Mouse (Mus musculus) hindbrain, embryonic 13.5 days (tissue): ENCODE data around the gene Chchd6. TPM values are rescaled to one million over a fixed set of nuclear protein-coding genes. Genes with fewer than 3 reads are reported as not detected.

Source experiments
- ATAC-seq: fragments of 200-750 bp; cut with Nextera tagmentation; 2 replicates; pipeline ENCODE4 v1.8.0; 2017; ENCODE audit warnings: moderate TSS enrichment; ENCODE audit not compliant: low FRiP score
- H3K27ac ChIP-seq: fragments of 300-500 bp; sonication (generic); 2 replicates; pipeline ENCODE4 v1.5.1; 2015; ENCODE audit warnings: inconsistent platforms, mild to moderate bottlenecking, moderate library complexity
- H3K27me3 ChIP-seq: fragments of 300-500 bp; sonication (generic); 2 replicates; pipeline ENCODE4 v1.6.1; 2015; ENCODE audit warnings: mild to moderate bottlenecking, inconsistent platforms
- H3K36me3 ChIP-seq: fragments of 300-500 bp; sonication (generic); 2 replicates; pipeline ENCODE4 v1.6.1; 2015; ENCODE audit warnings: mild to moderate bottlenecking, inconsistent platforms
- H3K4me1 ChIP-seq: fragments of 300-500 bp; sonication (generic); replicated peaks from 2 replicates; pipeline ENCODE4 v1.6.1; 2015; ENCODE audit warnings: inconsistent platforms
- H3K4me2 ChIP-seq: fragments of 300-500 bp; sonication (generic); 2 replicates; pipeline ENCODE4 v1.6.1; 2015; ENCODE audit warnings: inconsistent platforms, mild to moderate bottlenecking, moderate library complexity
- H3K4me3 ChIP-seq: fragments of 300-500 bp; sonication (generic); 2 replicates; pipeline ENCODE4 v1.5.1; 2015; ENCODE audit warnings: mild to moderate bottlenecking, inconsistent platforms
- H3K9ac ChIP-seq: fragments of 300-500 bp; sonication (generic); 2 replicates; pipeline ENCODE4 v1.6.1; 2015; ENCODE audit warnings: mild to moderate bottlenecking, inconsistent platforms
- H3K9me3 ChIP-seq: fragments of 300-500 bp; sonication (generic); 2 replicates; pipeline ENCODE4 v1.6.1; 2016; ENCODE audit warnings: inconsistent platforms
- WGBS: fragments of 180-500 bp; shearing (Covaris S2); methylation state at CpG from one replicate; pipeline ENCODE4 v1.1.7; 2015; 5-methylcytosine and 5-hydroxymethylcytosine counted together
- polyA plus RNA-seq: library from polyadenylated mRNA; unstranded; fragments of >200 nt; fragmentation: Nextera tagmentation; extraction: Ambion mirVana; gene quantifications from 2 replicates; pipeline ENCODE4 v1.2.1, GENCODE M21; 2015

Gene Chchd6
- polyA plus RNA-seq, 1 experiment from 2014 or later: 126 TPM

DNA sequence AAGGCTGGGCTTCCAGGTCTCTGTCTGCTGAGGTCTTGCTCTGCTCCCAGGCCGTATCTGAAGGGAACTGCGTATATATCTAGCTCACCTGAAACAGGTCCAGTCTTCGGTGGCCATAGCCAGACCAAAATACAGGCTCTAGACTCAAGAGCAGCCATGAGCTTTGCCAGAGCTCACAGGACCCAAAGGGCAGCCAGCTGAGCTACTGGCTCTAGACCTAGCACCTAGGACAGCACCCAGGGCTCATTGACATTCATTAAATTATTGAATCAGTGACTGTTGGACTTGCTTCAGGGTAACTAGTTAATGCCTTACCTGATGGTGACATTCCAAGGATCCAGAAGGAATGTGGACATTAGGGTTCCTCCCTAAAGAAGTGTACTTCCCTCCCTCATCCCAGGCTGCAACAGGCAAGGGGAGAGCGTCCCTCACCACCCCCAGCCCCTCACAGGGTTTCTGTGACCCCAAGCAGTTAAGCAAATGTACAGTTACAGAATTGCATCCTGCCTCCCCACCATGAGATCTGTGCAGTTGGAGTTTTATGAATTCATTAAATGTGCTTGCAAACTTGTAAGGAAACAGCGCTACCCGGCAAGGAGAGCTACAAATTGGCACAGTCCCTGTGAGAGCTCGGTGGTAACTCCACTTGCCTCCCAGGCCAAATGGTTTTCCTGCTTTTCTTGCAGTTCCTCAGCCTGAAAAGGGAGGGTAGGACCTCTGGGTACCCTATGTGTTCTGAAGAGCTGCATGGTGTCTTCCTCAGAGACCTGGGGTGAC, 19.3 kb upstream of the Chchd6 start:
- Histone ChIP-seq H3K4me1 (peaks cover 30% of the 10 kb centered on the region), H3K36me3 (no peaks in the 10 kb centered on the region), H3K27ac (peak overlapping the region; percentile 96), H3K9ac (peak overlapping the region; percentile 56), H3K4me3 (no peak overlapping the region), H3K4me2 (no peak overlapping the region), H3K9me3 (no peaks in the 10 kb centered on the region), H3K27me3 (no peaks in the 10 kb centered on the region)
- 75% methylated on average over 7 of the region's 7 CpGs for WGBS
- ATAC-seq: no peak

DNA sequence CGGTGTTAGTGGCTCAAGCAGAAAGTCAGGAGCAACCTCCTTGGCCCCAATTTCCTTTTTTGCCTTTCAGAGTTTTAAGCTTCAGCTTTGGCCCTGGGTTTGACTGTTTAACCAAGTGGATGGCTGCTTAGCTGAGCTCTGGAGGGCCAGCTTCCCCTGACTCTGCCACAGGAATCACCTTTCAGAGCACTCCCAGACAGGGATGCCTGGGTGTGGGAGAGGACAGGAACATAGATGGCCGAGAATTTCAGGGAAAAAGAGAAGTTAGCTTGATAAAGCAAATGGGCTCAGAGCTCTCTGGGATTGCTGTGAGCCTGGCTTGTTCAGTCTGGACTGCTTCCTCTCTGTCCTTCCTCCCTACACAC, 18.6 kb upstream of the Chchd6 start:
- Histone ChIP-seq H3K36me3 (no peaks in the 10 kb centered on the region), H3K9me3 (no peaks in the 10 kb centered on the region), H3K27me3 (no peaks in the 10 kb centered on the region), H3K4me1 (peaks cover 30% of the 10 kb centered on the region), H3K4me3 (no peak overlapping the region), H3K4me2 (no peak overlapping the region), H3K27ac (peak overlapping the region; percentile 96), H3K9ac (peak overlapping the region; percentile 56)
- whole genome bisulfite sequencing: 24% methylated on average over 2 of the region's 2 CpGs
- ATAC-seq: peak; percentile 55

DNA sequence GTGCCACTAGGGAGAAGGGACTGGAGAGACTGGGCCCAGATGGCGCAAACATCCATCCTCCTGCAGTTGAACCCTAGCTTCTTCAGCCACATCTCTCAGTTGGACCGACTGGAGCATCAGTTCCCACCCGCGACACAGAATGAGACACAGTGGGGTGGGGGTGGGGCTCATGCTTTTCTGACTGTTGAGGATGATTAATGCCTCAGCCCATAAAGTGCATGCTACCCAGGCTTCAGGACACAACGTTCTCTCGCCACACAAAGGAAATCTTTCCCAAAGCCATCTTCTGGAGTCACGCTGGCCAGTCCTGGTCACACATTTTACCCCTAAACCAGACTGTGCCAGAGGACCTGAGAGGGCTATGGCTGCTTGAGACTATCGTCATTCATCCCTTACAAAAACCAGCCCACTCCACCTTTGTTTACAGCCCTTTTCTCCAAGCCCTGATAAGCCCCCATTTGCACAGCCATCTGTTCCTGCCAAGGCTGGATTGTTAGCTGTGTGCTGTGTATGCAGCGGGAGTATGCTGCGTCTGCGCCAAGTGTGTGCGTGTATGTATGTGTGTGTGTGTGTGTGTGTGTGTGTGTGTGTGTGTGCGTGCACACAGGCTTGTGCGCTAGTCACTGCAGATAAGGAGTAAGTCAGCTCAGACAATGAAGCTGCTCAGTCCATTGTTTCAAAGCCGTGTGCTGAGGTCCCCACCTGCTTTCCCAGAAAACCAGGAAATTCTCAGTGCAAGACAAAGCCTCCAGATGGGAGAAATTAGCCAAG, 18.1 kb upstream of the Chchd6 start:
- Histone ChIP-seq H3K27ac (peak overlapping the region; percentile 96), H3K9ac (peak overlapping the region; percentile 56), H3K4me2 (no peak overlapping the region), H3K36me3 (no peaks in the 10 kb centered on the region), H3K4me3 (no peak overlapping the region), H3K4me1 (peaks cover 30% of the 10 kb centered on the region), H3K9me3 (no peaks in the 10 kb centered on the region), H3K27me3 (no peaks in the 10 kb centered on the region)
- WGBS: 22% methylated on average over 15 of the region's 15 CpGs
- ATAC-seq: peak; percentile 94

DNA sequence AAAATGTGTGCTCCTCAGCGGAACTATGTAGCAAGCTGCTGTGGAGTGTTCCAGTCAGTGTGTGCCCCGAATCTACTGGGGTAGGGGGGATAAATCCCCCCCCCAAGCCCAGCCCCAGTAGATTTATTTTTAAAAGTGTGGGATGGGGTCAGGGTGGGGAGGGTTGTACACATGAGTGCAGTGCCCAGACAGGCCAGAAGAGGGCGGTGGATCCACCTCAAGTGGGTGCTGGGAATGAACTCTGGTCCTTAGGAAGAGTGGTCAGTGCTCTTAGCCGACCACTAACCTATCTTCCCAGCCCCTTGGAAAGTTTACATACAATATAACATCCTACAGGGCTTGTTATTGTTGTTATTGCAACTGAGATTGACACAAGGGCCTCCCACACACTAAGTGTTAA, 12.5 kb upstream of the Chchd6 start:
- H3K9me3 ChIP-seq: no peaks in the 10 kb centered on the region
- no peaks in the 10 kb centered on the region for H3K27me3 ChIP-seq
- H3K4me2 ChIP-seq: no peak overlapping the region
- ATAC-seq: no peak
- WGBS: 52% methylated on average over 4 of the region's 4 CpGs
- peaks cover 2% of the 10 kb centered on the region for H3K4me1 ChIP-seq
- H3K9ac ChIP-seq: no peak overlapping the region
- no peak overlapping the region for H3K4me3 ChIP-seq
- no peak overlapping the region for H3K27ac ChIP-seq
- H3K36me3 ChIP-seq: no peaks in the 10 kb centered on the region

DNA sequence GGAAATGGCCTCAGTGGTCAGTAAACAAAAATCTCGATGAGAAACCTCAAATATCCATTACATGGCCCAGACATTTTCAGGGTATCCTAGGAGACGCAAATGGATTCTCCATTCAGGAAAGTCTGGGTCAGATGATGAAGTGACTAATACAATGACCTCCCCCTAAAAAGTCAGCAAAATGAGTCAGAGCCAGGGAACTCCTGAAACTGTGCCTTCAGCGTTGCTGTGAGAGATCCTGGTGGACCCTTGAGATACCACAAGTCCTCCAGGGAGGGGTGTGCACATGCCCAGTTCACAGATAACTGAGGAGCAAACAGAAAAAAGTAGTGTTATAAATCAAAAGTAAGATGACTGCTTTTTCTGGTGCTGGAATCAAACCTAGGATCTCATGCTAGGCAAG, 10.6 kb upstream of the Chchd6 start:
- Histone ChIP-seq H3K27ac (no peak overlapping the region), H3K4me3 (no peak overlapping the region), H3K9ac (no peak overlapping the region), H3K9me3 (no peaks in the 10 kb centered on the region), H3K4me1 (no peaks in the 10 kb centered on the region), H3K27me3 (no peaks in the 10 kb centered on the region), H3K36me3 (no peaks in the 10 kb centered on the region), H3K4me2 (no peak overlapping the region)
- 51% methylated on average over 3 of the region's 3 CpGs for WGBS
- no peak for ATAC-seq

DNA sequence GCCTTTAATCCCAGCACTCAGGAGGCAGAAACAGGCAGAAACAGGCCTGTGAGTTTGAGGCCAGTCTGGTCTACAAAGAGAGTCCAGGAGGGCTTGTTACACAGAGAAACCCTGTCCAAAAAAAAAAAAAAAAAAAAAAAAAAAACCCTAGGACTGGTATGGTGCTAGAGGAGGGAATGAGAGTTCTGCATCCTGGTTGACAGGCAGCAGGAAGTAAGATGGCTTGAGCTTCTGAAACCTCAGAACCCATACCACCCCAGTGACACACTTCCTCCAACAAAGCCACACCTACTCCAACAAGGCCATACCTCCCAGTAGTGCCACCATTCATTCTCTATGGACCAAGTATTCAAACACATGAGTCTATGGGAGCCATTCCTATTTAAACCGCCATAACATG, 1.1 kb upstream of the Chchd6 start:
- no peak for ATAC-seq
- no peak overlapping the region for H3K4me3 ChIP-seq
- WGBS: 97% methylated on average over 1 of the region's 1 CpGs
- H3K9ac ChIP-seq: no peak overlapping the region
- no peak overlapping the region for H3K27ac ChIP-seq
- no peak overlapping the region for H3K4me2 ChIP-seq
- H3K27me3 ChIP-seq: no peaks in the 10 kb centered on the region
- H3K4me1 ChIP-seq: peaks cover 9% of the 10 kb centered on the region
- H3K9me3 ChIP-seq: peaks cover 4% of the 10 kb centered on the region; the same call in 1 of the 2 replicates
- H3K36me3 ChIP-seq: no peaks in the 10 kb centered on the region

DNA sequence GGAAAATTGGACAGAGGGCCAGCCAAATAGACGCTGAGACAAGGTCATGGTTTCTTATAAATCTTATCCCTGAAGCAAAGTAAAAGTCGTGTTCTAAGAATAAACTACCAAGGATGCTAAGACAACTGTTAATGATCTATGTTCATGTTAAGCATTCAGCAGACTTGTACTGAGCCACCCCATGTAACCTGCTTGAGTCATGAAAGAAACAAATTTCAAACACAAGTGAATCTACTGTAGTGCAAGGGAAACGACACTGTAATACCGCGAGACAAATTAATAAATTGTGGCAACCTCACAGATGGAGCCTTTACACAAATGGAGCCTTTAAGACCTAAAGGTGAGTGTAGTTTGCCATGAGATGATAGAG, 310 bp upstream of the Chchd6 start:
- peaks cover 9% of the 10 kb centered on the region for H3K4me1 ChIP-seq
- H3K27me3 ChIP-seq: no peaks in the 10 kb centered on the region
- ATAC-seq: peak; percentile 58

DNA sequence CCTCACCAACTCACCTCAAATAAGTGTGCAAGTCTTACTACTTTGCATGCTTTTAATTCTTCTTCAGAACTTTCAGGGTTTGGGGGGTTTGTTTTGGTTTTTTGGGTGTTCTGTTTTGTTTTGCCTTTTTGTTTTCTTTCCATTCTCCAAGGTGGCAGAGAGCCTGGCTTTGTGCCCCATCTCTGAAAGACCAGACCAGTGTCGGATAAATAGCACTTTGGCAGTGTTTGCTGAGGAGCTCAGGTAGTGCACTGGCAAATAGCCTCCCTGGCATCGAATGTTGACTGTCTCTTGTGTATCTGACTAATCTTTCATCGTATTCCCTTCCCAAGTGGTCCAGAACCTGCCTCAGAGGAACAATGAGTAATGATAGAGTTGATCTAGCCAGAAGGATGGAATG, 3.4 kb downstream of the Chchd6 start:
- Histone ChIP-seq H3K27ac (no peak overlapping the region), H3K4me2 (no peak overlapping the region), H3K9ac (no peak overlapping the region), H3K27me3 (no peaks in the 10 kb centered on the region), H3K9me3 (no peaks in the 10 kb centered on the region), H3K4me3 (no peak overlapping the region), H3K36me3 (no peaks in the 10 kb centered on the region), H3K4me1 (peaks cover 9% of the 10 kb centered on the region)
- 87% methylated on average over 3 of the region's 3 CpGs for WGBS
- ATAC-seq: no peak

More for the DNA sequence above, 310 bp upstream of the Chchd6 start:
- no peak overlapping the region for H3K9ac ChIP-seq
- H3K9me3 ChIP-seq: peaks cover 4% of the 10 kb centered on the region; the same call in 1 of the 2 replicates
- WGBS: 23% methylated on average over 5 of the region's 5 CpGs
- no peak overlapping the region for H3K27ac ChIP-seq
- H3K4me3 ChIP-seq: peak overlapping the region; percentile 73
- no peaks in the 10 kb centered on the region for H3K36me3 ChIP-seq
- H3K4me2 ChIP-seq: peak overlapping the region; percentile 70

DNA sequence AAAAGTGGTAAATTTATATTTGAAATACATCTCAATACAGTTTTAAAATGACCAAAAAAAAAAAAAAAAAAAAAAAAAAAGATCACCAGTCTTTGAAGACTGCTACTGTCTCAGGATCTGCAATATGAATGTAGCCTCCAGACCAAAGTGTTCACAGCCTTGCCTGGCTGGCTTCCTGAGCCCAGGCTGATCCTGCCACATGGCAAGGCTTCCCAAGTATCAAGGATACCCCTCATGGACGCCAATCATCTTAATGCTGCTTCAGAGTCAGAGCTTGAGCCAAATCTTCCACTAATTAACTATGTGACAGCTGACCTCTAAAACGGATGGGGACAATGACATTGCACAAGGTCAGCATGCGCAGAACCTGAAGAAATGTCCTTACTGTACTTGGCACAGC, 3.9 kb downstream of the Chchd6 start:
- no peaks in the 10 kb centered on the region for H3K27me3 ChIP-seq
- H3K4me2 ChIP-seq: no peak overlapping the region
- no peak overlapping the region for H3K27ac ChIP-seq
- no peak overlapping the region for H3K4me3 ChIP-seq
- WGBS: 80% methylated on average over 3 of the region's 3 CpGs
- no peaks in the 10 kb centered on the region for H3K36me3 ChIP-seq
- no peak overlapping the region for H3K9ac ChIP-seq
- ATAC-seq: no peak
- peaks cover 9% of the 10 kb centered on the region for H3K4me1 ChIP-seq
- H3K9me3 ChIP-seq: no peaks in the 10 kb centered on the region

DNA sequence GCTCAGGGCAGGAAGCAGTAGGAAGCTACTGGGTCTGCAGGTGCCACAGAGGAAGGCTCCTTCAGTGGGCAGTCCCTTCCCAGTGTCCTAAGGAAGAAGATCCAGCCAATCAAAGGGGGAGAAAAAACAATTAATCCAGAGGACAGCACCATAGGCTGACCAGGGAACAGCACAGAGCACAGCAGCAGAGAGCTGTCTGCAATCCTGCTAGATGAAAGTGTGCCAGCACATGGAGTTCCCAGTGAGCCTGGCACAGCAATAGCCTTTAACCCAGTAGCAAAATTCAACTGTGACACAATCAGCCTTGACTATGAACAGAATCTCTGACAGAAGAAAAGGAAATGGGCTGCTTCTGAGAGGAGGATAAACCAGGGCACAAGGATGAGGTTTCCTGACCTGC, 9.8 kb downstream of the Chchd6 start:
- no peak for ATAC-seq
- Histone ChIP-seq H3K4me3 (no peak overlapping the region), H3K9me3 (no peaks in the 10 kb centered on the region), H3K36me3 (no peaks in the 10 kb centered on the region), H3K9ac (no peak overlapping the region), H3K4me1 (peaks cover 22% of the 10 kb centered on the region), H3K27ac (peak overlapping the region; percentile 63), H3K4me2 (no peak overlapping the region), H3K27me3 (no peaks in the 10 kb centered on the region)

DNA sequence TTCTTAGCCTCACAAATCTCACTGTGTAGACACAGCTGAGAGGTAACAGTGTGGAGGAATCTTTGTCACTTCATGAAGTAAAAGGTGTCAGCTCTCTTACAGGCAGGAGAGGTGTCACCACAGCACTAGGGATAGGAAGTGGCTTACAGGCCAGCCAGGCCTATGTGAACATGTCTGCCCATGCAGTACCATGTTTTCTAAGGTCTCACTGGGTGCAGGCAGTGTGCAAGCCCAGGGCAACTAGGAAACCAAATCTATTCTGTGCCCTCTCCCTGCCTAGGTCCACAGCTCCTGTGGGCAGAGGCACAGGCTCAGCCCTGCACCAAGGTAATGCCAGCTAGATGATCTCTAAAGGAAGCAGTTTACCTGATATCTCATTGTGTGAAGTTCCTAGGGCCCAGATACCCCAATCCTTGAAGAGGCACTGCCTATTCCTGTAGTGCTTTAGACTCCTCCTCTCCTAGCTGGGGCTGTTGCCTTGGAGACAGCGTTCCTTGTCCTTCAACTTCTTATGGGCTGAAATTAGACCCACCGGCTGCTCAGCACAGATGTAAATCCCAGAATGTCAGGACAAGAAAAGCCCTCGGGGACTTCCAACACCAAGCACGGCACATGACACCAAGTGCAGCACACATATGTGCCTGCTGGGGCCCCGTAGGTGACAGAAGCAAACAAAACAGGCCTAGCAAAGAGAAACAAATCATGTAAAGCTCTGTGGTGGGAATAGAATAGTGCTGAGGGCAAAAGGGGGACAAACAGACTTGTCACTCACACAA, 10.6 kb downstream of the Chchd6 start:
- H3K27me3 ChIP-seq: no peaks in the 10 kb centered on the region
- ATAC-seq: peak; percentile 49; the same call in 1 of the 2 replicates

DNA sequence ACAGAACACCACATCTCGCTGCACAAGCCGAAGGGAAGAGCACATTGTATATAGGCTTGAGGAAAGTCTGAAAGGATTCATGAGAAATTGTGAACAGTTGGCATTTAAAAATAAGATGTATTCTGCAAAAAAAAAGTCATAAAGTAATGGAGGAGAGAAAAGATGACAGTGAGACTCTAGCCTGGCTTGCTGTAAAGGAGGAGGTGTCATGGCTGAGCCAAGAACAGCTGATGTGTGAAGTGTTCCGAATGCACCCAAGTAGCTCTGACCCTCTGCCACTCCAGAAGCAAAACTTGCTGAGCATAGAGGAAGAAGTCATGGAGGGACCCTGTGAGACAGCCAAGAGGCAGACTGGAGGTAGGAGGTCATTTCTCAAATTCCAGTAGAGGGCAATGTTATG, 12.3 kb downstream of the Chchd6 start:
- no peak for ATAC-seq
- 91% methylated on average over 3 of the region's 3 CpGs for WGBS

More for the DNA sequence above, 10.6 kb downstream of the Chchd6 start:
- Histone ChIP-seq H3K9ac (no peak overlapping the region), H3K27ac (peak overlapping the region; percentile 32; the same call in 1 of the 2 replicates), H3K36me3 (no peaks in the 10 kb centered on the region), H3K4me1 (peaks cover 22% of the 10 kb centered on the region), H3K4me2 (no peak overlapping the region), H3K9me3 (no peaks in the 10 kb centered on the region), H3K4me3 (no peak overlapping the region)
- WGBS: 20% methylated on average over 5 of the region's 5 CpGs

More for the DNA sequence above, 12.3 kb downstream of the Chchd6 start:
- H3K9me3 ChIP-seq: no peaks in the 10 kb centered on the region
- H3K27me3 ChIP-seq: no peaks in the 10 kb centered on the region
- H3K4me2 ChIP-seq: no peak overlapping the region
- H3K9ac ChIP-seq: no peak overlapping the region
- H3K4me1 ChIP-seq: peaks cover 22% of the 10 kb centered on the region
- H3K36me3 ChIP-seq: no peaks in the 10 kb centered on the region
- no peak overlapping the region for H3K27ac ChIP-seq
- H3K4me3 ChIP-seq: no peak overlapping the region
